Mouse (Mus musculus) lung, embryonic 14.5 days (tissue): ENCODE measurements at regions not wholly inside any gene's neighbourhood (a gene's known extent, or its start where the extent isn't known, plus 50 kb on each side); places are given as distances from the start of the nearest gene placed in this dataset.

Experiments used
- ATAC-seq: fragments of 200-750 bp; cut with Nextera tagmentation; 2 replicates; pipeline ENCODE4 v1.8.0; 2017; ENCODE audit warnings: mild to moderate bottlenecking, moderate TSS enrichment, moderate library complexity; ENCODE audit not compliant: insufficient read depth
- DNase-seq: peaks from one replicate; pipeline ENCODE4 v3.0.0-alpha.2; 2015
- H3K27ac ChIP-seq: fragments of 300-500 bp; sonication (generic); 2 replicates; pipeline ENCODE4 v1.5.1; 2014; ENCODE audit warnings: low read depth, mild to moderate bottlenecking, moderate library complexity
- H3K27me3 ChIP-seq: fragments of 300-500 bp; sonication (generic); 2 replicates; pipeline ENCODE4 v1.6.1; 2014; ENCODE audit warnings: low read length, control low read depth; ENCODE audit not compliant: insufficient read depth
- H3K36me3 ChIP-seq: fragments of 300-500 bp; sonication (generic); 2 replicates; pipeline ENCODE4 v1.6.1; 2014; ENCODE audit warnings: control low read depth; ENCODE audit not compliant: insufficient read depth
- H3K4me1 ChIP-seq: fragments of 300-500 bp; sonication (generic); 2 replicates; pipeline ENCODE4 v1.6.1; 2014; ENCODE audit warnings: antibody characterized with exemption, control low read depth; ENCODE audit not compliant: insufficient read depth
- H3K4me2 ChIP-seq: fragments of 300-500 bp; sonication (generic); 2 replicates; pipeline ENCODE4 v1.6.1; 2014; ENCODE audit warnings: mild to moderate bottlenecking
- H3K4me3 ChIP-seq: fragments of 300-500 bp; sonication (generic); 2 replicates; pipeline ENCODE4 v1.5.1; 2014; ENCODE audit warnings: low read depth, low read length
- H3K9ac ChIP-seq: fragments of 300-500 bp; sonication (generic); 2 replicates; pipeline ENCODE4 v1.6.1; 2014
- H3K9me3 ChIP-seq: fragments of 300-500 bp; sonication (generic); 2 replicates; pipeline ENCODE4 v1.6.1; 2016; ENCODE audit warnings: low read depth, low read length, control low read depth
- CTCF ChIP-seq: IDR thresholded peaks from 2 replicates; pipeline ENCODE4 v1.5.1; 2016; ENCODE audit warnings: antibody characterized with exemption, low read depth
- WGBS: fragments of 180-500 bp; shearing (Covaris S2); extraction: QIAGEN DNeasy Blood & Tissue Kit; methylation state at CpG from one replicate; pipeline ENCODE4 v1.1.7; 2014; 5-methylcytosine and 5-hydroxymethylcytosine counted together

- H3K9ac ChIP-seq = no peak overlapping the region
- H3K9me3 ChIP-seq = no peaks in the 10 kb centered on the region
- H3K27ac ChIP-seq = no peak overlapping the region
- no peak for TF ChIP-seq CTCF
- no peaks in the 10 kb centered on the region for H3K36me3 ChIP-seq
- no peaks in the 10 kb centered on the region for H3K4me1 ChIP-seq
- WGBS = 46% methylated on average over 14 of the region's 14 CpGs
- H3K4me3 ChIP-seq = no peak overlapping the region
- ATAC-seq (no peak), DNase-seq (no peak)
- no peak overlapping the region for H3K4me2 ChIP-seq
- H3K27me3 ChIP-seq = no peaks in the 10 kb centered on the region
Measured at GRCm38 (mm10) chr13:54884709-54885460, 64.3 kb upstream of the Unc5a start.

- H3K4me2 ChIP-seq = peak overlapping the region; percentile 46
- ATAC-seq = no peak
- 17% methylated on average over 18 of the region's 18 CpGs for WGBS
- no peak for DNase-seq
- no peak overlapping the region for H3K27ac ChIP-seq
- TF ChIP-seq CTCF = no peak
- no peaks in the 10 kb centered on the region for H3K9me3 ChIP-seq
- no peaks in the 10 kb centered on the region for H3K4me1 ChIP-seq
- H3K36me3 ChIP-seq = no peaks in the 10 kb centered on the region
- no peak overlapping the region for H3K4me3 ChIP-seq
- H3K27me3 ChIP-seq = no peaks in the 10 kb centered on the region
- no peak overlapping the region for H3K9ac ChIP-seq
Measured at GRCm38 (mm10) chr13:54887366-54887921, 61.8 kb upstream of the Unc5a start.

- no peak overlapping the region for H3K9ac ChIP-seq
- ATAC-seq (no peak), DNase-seq (no peak)
- no peaks in the 10 kb centered on the region for H3K27me3 ChIP-seq
- no peak overlapping the region for H3K27ac ChIP-seq
- no peak for TF ChIP-seq CTCF
- no peaks in the 10 kb centered on the region for H3K4me1 ChIP-seq
- H3K4me3 ChIP-seq = no peak overlapping the region
- H3K9me3 ChIP-seq = no peaks in the 10 kb centered on the region
- H3K36me3 ChIP-seq = no peaks in the 10 kb centered on the region
- WGBS = 61% methylated on average over 5 of the region's 5 CpGs
- no peak overlapping the region for H3K4me2 ChIP-seq
Measured at GRCm38 (mm10) chr13:54888021-54888420, 61.2 kb upstream of the Unc5a start.

GRCm38 (mm10) chr13:54889684-54890399, 59.4 kb upstream of the Unc5a start:
- peak; percentile 33 for DNase-seq
- no peaks in the 10 kb centered on the region for H3K27me3 ChIP-seq
- no peaks in the 10 kb centered on the region for H3K9me3 ChIP-seq
- no peaks in the 10 kb centered on the region for H3K4me1 ChIP-seq
- no peak for ATAC-seq
- no peak overlapping the region for H3K4me2 ChIP-seq
- no peak overlapping the region for H3K27ac ChIP-seq
- no peak overlapping the region for H3K9ac ChIP-seq
- no peaks in the 10 kb centered on the region for H3K36me3 ChIP-seq
- no peak overlapping the region for H3K4me3 ChIP-seq
- peak; percentile 17; the same call in 1 of the 2 replicates for TF ChIP-seq CTCF
- WGBS = 73% methylated on average over 8 of the region's 8 CpGs

- H3K4me2 ChIP-seq = no peak overlapping the region
- TF ChIP-seq CTCF = no peak
- ATAC-seq = no peak
- no peaks in the 10 kb centered on the region for H3K27me3 ChIP-seq
- WGBS = 24% methylated on average over 1 of the region's 1 CpGs
- H3K36me3 ChIP-seq = no peaks in the 10 kb centered on the region
- H3K9ac ChIP-seq = no peak overlapping the region
- H3K9me3 ChIP-seq = no peaks in the 10 kb centered on the region
- no peaks in the 10 kb centered on the region for H3K4me1 ChIP-seq
- no peak overlapping the region for H3K27ac ChIP-seq
- DNase-seq = no peak
- H3K4me3 ChIP-seq = no peak overlapping the region
Measured at GRCm38 (mm10) chr13:54892572-54892971, 56.6 kb upstream of the Unc5a start.

- no peaks in the 10 kb centered on the region for H3K4me1 ChIP-seq
- no peaks in the 10 kb centered on the region for H3K36me3 ChIP-seq
- no peak for DNase-seq
- no peak for TF ChIP-seq CTCF
- no peak for ATAC-seq
- no peaks in the 10 kb centered on the region for H3K9me3 ChIP-seq
- no peak overlapping the region for H3K4me2 ChIP-seq
- no peaks in the 10 kb centered on the region for H3K27me3 ChIP-seq
- WGBS = 26% methylated on average over 7 of the region's 7 CpGs
- no peak overlapping the region for H3K27ac ChIP-seq
- H3K9ac ChIP-seq = no peak overlapping the region
- no peak overlapping the region for H3K4me3 ChIP-seq
Measured at GRCm38 (mm10) chr13:54893651-54894050, 55.6 kb upstream of the Unc5a start.

GRCm38 (mm10) chr13:54895981-54896380, 53.2 kb upstream of the Unc5a start:
- Histone ChIP-seq H3K9ac (no peak overlapping the region), H3K9me3 (no peaks in the 10 kb centered on the region), H3K36me3 (no peaks in the 10 kb centered on the region), H3K4me3 (no peak overlapping the region), H3K27me3 (no peaks in the 10 kb centered on the region), H3K4me2 (no peak overlapping the region), H3K27ac (no peak overlapping the region), H3K4me1 (no peaks in the 10 kb centered on the region)
- ATAC-seq (no peak), DNase-seq (no peak)
- TF ChIP-seq CTCF = no peak
- 72% methylated on average over 5 of the region's 5 CpGs for WGBS
